24 mouse cellular contexts compared by ENCODE assay signal in the genomic region with DNA sequence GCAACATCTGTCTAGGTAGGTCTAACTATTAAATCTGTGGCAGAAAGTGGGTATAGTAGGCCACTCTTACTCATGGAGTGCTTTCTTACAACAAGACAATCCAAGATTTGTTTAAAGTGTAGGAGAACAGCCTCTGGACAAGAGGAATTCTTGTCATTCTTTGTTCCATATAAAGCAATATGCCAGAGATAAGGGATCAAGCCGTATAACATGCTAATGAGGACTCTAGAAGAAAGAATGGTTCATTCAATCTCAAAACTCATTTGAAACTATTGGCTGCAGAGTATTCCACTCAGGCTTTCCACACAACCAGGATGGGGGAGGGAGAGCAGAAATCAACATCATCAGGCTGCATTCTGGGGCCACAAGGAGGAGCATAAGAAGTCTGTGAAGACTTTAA. TPM values are rescaled to one million over a fixed set of nuclear protein-coding genes. Genes with fewer than 3 reads are reported as not detected.
"Had no signal": no experiment of that assay in that cellular context is flagged by ENCODE, and none has a peak within 500 bp of the region (broad histone marks: within the 10 kb centered on the region; RNA-seq: fewer than 3 reads in every experiment).

No protein-coding gene starts in this region.

- ATAC-seq: liver, embryonic 12.5 days; midbrain, embryonic 16.5 days had no signal

- H3K27ac ChIP-seq: liver, embryonic 12.5 days; liver, embryonic 14.5 days; midbrain, embryonic 10.5 days; midbrain, embryonic 12.5 days; neural tube, embryonic 13.5 days; neural tube, embryonic 15.5 days had no signal

- H3K9ac ChIP-seq: liver, embryonic 12.5 days; liver, embryonic 14.5 days; midbrain, embryonic 12.5 days; neural tube, embryonic 13.5 days; neural tube, embryonic 15.5 days had no signal

- DNase-seq: lung, adult 18-20 months; lung, postnatal 36 days; midbrain, embryonic 14.5 days; retina, postnatal 1 day; right cerebral cortex, adult 18-20 months; right cerebral cortex, postnatal 25 days; right cerebral cortex, postnatal 4 days; spleen, adult 18-20 months; thymus, adult 18-20 months; thymus, postnatal 14 days; thymus, postnatal 36 days had no signal

- H3K4me3 ChIP-seq: liver, embryonic 12.5 days; midbrain, embryonic 10.5 days; midbrain, embryonic 12.5 days; myocyte; neural tube, embryonic 13.5 days; neural tube, embryonic 15.5 days had no signal

- H3K4me2 ChIP-seq: liver, embryonic 12.5 days; midbrain, embryonic 12.5 days; neural tube, embryonic 13.5 days; neural tube, embryonic 15.5 days had no signal

- H3K9me3 ChIP-seq: liver, embryonic 12.5 days; midbrain, embryonic 10.5 days; midbrain, embryonic 12.5 days; neural tube, embryonic 13.5 days; neural tube, embryonic 15.5 days had no signal

- H3K27me3 ChIP-seq: liver, embryonic 12.5 days; midbrain, embryonic 12.5 days; neural tube, embryonic 13.5 days; neural tube, embryonic 15.5 days had no signal

- H3K4me1 ChIP-seq: midbrain, embryonic 10.5 days; midbrain, embryonic 12.5 days; neural tube, embryonic 13.5 days; neural tube, embryonic 15.5 days had no signal

- H3K36me3 ChIP-seq: liver, embryonic 12.5 days; midbrain, embryonic 10.5 days; midbrain, embryonic 12.5 days; neural tube, embryonic 13.5 days; neural tube, embryonic 15.5 days had no signal

RNA-seq across cellular contexts. Expression of gene Pin1rt1, which starts 11.2 kb away (rescaled TPM):
- polyA plus RNA-seq: liver, embryonic 12.5 days; liver, embryonic 14.5 days; liver, embryonic 16.5 days; midbrain, embryonic 10.5 days; midbrain, embryonic 12.5 days; midbrain, embryonic 14.5 days; myocyte; neural tube, embryonic 11.5 days; neural tube, embryonic 13.5 days; small intestine, adult 2 months; stomach, embryonic 14.5 days; thymus, postnatal 0 days had no signal
